Mouse (Mus musculus): Measurements from ENCODE around the gene Med16.

The Med16 gene

GRCm38 (mm10) chr10:79908167-79909091, at the start of gene Med16:
TSS of gene Med16 (minus strand) at chr10:79908923.
- peak; percentile 93 for DNase-seq (ENCODE audit: low spot score)

DNA sequence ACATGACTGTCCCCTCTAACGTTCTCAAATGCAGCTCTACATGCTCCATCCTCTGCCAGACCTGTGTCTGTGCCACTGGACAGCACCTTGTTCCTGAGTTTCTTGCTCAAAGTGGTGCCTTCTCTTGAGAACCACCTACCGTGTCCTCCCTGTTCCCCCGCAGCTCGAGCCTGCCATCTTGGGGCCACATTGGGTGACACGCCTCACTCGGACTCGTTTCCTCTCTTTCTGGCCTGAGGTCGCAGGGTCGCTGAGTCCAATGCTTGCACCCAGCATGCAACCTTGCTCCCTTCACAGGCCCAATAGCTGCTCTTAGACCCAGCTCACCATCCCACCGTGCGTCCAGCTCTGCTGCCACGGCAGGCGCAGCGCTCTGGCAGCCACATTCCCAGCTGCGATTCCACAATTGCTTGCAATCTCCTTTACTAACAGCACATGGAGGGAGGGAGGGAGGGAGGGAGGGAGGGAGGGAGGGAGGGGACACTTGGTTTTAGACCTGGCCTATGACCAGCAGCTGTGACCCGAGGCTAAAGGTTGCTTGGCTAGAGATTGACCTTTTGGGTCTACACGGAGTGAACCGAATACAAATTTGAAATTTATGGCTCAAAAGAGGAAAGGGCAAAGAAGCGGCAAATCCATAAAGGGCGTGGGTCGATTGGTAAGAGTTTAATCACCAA, 49.6 kb upstream of the Med16 start:
- peak; percentile 62 for DNase-seq (ENCODE audit: low spot score)

DNA sequence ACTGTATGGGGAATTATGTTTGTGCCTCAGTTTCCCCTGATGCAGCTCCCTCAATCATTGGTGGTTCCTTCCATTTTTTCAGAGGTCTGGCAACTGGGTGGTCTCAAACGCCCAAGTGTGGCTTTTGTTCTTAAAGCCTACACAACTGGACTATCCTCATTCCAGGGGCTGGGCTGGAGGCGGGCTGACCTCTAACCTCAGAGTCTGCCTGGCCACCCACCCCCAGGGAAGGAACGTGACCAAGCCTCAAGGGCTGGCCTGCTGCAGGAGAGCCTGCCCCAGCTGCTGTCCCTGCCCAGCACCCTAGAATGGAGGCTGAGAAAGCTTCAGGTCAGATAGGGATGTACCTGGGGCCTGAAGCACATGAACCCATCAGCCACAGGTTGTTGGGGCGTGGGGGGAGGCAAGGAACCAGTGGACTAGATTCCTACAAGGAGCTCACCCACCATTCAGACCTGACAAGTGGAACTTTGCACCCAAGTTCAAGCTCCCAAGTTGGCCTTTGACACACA, 48.0 kb upstream of the Med16 start:
- DNase-seq (ENCODE audit: low spot score): no peak

DNA sequence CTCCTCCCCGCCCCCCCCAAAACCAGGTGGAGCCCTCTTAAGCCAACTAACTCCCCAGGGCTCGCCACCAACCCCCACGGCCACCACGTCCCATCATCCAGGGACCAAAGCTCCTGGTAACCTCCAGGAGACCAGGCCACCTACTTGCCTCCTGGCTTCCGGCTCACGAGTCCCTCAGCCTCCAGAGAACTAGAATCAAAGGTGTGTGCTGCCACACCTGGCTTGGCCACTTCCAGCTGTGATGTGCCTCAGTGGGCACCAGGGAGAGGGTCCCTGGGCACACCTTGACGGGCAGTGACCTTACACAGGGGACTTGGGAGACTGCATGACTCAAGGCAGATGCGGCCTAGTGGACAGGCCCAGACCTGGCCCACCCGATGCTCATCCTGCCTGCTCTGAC, 47.0 kb upstream of the Med16 start:
- no peak for DNase-seq (ENCODE audit: low spot score)

GRCm38 (mm10) chr10:79953946-79954345, 45.2 kb upstream of the Med16 start:
- no peak for DNase-seq (ENCODE audit: low spot score)

DNA sequence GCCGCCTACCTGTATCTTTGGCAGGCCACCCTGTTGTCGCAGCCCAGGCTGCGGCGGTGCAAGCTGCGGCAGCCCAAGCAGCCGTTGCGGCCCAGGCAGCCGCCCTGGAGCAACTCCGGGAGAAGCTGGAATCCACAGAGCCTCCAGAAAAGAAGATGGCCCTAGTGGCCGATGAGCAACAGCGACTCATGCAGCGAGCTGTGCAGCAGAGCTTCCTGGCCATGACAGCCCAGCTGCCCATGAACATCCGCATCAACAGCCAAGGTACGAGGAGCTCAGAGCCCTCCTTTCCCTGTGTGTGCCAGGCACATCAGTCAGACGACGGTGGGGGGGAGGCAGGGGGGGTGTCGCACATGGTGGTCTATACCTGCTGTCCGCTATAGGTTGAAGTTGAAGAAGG, 41.9 kb upstream of the Med16 start:
- no peak for DNase-seq (ENCODE audit: low spot score)

- no peak for DNase-seq (ENCODE audit: low spot score)
These were observed 41.1 kb upstream of the Med16 start for GRCm38 (mm10) chr10:79949873-79950272.

DNA sequence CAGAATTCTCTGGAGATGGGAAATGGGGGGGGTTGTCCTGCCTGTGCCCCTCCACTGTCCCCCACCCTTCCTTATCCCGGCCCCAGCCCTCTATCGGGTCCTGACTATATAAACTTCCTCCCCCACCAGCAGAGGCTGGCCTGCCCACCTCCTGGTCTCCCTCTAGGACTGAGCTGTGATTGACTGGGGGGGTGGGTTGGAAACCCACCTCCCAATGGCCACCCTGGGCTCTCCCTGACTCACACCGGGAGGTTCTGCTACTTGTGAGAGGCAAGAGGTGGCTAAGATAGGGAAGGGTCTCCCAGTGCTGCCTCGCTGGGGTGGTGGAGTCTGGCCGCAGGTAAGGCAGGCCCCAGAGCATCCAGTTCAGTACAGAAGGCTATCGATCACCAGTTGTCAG, 38.8 kb upstream of the Med16 start:
- no peak for DNase-seq (ENCODE audit: low spot score)

DNA sequence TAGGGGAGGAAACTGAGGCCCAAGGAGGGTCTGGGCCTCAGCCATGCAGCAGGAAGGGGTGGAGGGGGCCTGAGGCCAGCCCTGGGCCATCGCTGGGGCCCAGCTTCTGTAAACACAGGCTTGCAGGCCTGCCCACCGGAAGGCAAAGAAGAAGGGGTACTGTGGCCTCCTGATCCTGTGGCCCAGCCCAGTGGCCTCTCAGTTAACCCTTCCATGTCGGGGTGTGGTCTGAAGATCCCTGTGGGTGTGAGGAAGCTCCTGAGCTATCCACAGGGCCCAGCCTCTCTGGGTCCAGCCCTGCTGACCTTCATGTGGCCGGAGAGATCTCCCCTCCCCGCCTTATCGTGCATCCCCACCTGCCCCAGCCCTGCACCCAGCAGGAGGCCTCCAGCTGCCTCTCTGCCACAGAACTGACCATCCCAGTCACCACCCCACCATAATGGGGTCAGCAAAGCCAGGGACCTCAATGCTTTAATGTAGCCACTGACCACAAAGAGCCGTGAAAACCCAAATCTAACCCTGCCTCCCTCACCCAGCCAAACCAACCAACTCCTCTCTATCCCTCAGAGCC, 38.1 kb upstream of the Med16 start:
- no peak for DNase-seq (ENCODE audit: low spot score)

- no peak for DNase-seq (ENCODE audit: low spot score)
These were observed 36.9 kb upstream of the Med16 start for GRCm38 (mm10) chr10:79945507-79946234.

DNA sequence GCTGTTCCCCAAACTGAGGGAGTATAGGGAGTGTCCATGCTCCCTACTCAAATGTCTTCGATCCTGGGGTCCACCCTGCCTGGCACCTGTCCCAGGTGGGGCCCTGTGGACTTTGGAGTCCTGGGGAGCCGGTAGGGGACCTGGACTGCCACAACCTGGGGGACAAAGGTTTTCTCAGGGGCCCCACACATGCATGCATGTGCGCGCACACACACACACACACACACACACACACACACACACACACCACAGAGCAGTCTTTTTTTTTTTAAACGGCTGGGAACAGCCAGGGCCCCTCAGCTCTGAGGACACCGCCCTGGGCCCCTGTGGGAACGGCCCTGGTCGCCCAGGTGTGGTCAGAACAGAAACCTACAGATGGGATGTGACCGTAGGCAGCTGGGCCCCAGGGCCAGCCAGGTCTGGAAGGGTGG, 34.8 kb upstream of the Med16 start:
- no peak for DNase-seq (ENCODE audit: low spot score)

DNA sequence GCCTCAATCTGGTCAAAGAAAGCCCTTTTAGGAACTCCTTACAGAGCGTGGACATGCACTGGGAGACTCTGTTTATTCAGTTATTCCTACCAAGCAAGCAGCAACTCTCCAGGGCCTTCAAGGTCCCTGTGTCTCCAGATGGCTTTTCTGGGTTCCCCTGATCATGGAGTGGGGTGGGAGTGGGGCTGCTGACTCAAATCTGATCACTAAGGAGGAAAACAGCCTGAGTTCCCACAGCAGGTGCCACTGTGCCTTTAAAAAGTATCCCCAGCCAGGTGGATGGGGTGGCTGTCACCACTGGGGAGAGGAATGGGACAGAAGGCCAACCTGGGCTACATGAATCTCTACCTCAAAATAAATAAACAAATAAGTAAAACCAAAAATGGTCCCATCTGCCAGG, 34.3 kb upstream of the Med16 start:
- no peak for DNase-seq (ENCODE audit: low spot score)

GRCm38 (mm10) chr10:79940749-79941148, 32.0 kb upstream of the Med16 start:
- no peak for DNase-seq (ENCODE audit: low spot score)

GRCm38 (mm10) chr10:79937775-79938526, 29.2 kb upstream of the Med16 start:
- DNase-seq (ENCODE audit: low spot score): no peak

- DNase-seq (ENCODE audit: low spot score): no peak
These were observed 28.3 kb upstream of the Med16 start for GRCm38 (mm10) chr10:79936911-79937441.

DNA sequence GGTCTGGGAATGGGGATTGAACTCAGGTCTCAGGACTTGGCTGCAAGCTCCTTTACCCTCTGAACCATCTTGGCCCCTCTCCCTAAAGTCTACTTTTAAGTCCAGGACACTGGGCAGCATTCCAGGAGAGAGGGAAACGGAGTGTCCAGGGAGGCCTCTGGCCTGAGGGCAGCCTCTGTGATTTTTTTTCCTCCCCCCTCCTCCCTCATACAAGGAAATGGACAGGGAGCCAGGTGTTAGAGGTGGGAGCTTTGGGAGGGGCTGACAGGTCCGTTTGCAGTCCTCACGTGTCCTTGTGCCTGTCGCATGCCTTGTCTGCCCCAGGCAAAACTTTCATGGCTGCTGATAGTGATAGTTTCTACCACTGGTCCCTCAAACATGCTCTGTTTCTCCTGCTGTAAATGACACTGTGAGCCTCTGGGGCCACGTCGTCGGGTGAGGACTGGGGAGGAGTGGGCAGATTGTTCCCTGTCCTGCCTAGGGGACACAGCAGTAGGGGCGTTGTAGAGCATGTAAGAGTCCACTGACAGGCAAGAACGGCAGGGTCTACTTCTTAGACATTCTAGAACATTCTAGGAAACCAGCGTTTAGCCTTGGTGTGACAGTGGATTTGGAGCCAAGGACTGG, 27.7 kb upstream of the Med16 start:
- no peak for DNase-seq (ENCODE audit: low spot score)

DNA sequence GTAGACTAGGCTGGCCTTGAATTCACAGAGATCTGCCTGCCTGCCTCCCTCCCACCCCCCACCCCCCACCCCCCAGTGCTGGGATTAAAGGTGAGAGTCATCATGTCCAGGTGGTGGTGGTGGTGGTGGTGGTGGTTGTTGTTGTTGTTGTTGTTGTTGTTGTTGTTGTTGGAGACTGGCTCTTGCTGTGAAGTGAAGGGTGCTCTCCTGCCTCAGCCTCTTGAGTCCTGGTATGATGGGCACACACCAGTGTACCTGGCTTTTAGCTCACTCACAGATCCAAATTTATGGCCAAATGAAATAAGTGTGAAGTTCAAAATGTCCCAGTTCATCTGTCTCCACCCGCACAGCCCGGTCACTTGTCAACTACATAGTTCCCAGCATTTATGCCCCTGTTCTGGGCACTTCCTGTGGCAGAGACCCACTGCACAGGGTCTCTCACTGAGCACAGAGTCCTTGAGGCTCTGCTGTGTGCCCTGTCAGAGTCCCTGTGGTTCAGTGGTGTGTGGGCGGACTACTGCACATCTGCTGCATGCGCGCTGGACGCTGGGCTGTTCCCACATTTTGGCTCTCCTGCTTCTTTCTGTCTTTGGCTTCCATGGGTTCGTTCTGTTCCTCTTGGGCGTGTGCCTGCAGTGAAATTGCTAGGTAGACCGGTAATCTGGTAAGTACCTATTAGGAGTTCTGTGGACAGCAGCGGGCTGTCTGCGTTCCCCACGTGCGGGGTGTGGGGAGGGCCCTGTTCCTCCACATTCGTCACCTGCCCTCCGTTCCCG, 26.3 kb upstream of the Med16 start:
- no peak for DNase-seq (ENCODE audit: low spot score)

DNA sequence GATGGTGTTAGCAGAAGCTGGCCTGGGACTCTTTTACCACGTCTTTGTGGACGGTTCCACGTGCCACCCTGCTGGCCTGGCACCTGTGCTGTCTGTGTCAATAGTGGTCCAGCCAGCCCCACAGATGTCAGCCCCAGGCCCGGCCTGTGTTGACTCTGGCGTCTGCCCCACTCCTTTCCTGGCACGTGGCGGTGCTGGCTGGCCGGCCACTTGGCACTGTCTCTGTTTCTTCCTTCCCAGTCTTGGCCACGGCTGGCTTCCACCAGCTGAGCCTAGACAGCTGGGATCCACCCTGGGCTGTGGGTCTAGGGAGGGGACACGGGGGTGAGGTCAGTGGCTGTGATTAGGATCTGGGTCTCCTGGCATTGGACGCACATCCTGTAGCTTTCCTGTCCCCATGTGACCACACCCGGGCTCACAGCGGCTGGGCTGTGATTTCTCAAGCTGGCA, 25.6 kb upstream of the Med16 start:
- no peak for DNase-seq (ENCODE audit: low spot score)

DNA sequence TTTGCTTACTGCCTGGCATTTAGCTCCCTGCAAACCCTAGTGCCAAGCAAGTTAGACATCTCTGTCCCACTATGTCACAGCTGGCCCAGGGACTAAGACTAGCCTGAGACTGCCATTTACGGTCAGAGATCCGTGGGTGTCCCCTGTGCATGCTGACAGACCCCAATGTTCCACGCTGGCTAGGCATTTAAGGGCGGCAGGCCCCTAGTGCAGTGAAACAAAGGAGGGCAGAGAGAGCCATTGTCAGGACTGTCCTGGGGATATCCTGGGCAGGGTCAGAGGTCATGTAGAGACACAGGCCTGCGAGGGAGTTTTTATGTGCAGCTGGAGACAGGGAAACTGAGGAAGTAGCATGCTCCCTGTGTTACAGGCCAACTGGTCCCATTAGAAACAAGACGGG, 25.1 kb upstream of the Med16 start:
- no peak for DNase-seq (ENCODE audit: low spot score)
